Mouse (Mus musculus): ENCODE data around the gene Hist2h2be.

DNA sequence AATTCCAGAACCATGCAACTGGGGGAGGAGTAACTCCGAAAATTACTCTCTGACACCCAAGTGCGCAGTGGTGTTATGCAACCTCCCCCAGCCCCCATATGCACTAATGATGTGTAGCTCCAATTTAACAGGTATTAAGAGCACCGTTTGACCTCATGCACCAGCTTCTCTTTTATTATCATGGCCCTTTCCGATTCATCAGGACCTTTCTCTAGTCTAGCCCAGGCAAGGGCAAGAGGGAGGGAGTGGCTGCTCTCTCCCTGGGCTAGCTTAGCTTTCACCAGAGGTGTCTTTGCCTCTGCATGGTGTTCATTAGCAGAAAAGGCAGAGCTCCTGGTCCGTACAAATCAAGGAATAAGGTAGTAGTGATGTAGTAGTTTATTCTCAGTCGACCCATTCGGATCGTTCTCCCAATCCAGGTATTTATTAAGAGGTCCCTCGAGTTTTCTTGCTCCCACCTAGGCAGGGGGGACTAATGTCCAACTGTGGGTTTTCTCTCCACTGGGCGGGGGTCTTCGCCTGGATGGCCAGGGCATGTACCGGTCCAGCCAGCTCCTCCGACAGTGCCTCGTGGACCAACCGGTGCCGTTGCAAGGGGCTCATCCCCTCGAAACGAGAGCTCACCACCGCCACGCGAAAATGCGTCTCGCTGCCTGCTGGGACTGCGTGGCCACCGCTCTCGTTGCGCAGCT lies 24.3 kb upstream of the Hist2h2be start:
- no peak for TF ChIP-seq POLR2A (IDR thresholded peaks at IDR 0.05; ENCODE audit: borderline replicate concordance, extremely low read depth, insufficient read depth, insufficient read length, poor library complexity, severe bottlenecking)
- no peak for TF ChIP-seq CTCF (IDR thresholded peaks at IDR 0.05; ENCODE audit: borderline replicate concordance, extremely low read depth, insufficient read depth, insufficient read length)
